Mouse (Mus musculus): Measurements from ENCODE around the gene Uxs1. TPM values are rescaled to one million over a fixed set of nuclear protein-coding genes. Genes with fewer than 3 reads are reported as not detected.

Gene Uxs1
- total RNA-seq, 2 experiments from 2014 or later, result 11.7 to 15.6 TPM

- no peak for DNase-seq
Observed at GRCm38 (mm10) chr1:43722459-43722858, 105.1 kb downstream of the Uxs1 start.

- DNase-seq, result no peak
Observed at GRCm38 (mm10) chr1:43718793-43719192, 108.8 kb downstream of the Uxs1 start.

GRCm38 (mm10) chr1:43717967-43718366 is 109.6 kb downstream of the Uxs1 start:
- no peak for DNase-seq

GRCm38 (mm10) chr1:43714841-43715240 is 112.8 kb downstream of the Uxs1 start:
- no peak for DNase-seq

GRCm38 (mm10) chr1:43698577-43699000 is 129.0 kb downstream of the Uxs1 start:
- peak; percentile 52 for DNase-seq

Other genes with a start within 250 kb of the Uxs1 start
- gene 1500015O10Rik, start 97.2 kb downstream of the Uxs1 start, total RNA-seq (2021), result 1 to 10 TPM; 4.8 to 9.1 TPM
- 10 to 100 TPM; 32.6 to 33.1 TPM for gene Tpp2, start 105.8 kb upstream of the Uxs1 start, total RNA-seq (2021)
- gene Mettl21c, start 192.2 kb upstream of the Uxs1 start, total RNA-seq (2021), result 100 to 1,000 TPM in 1 of 2 experiments, 10 to 100 TPM in 1; 37.6 to 145 TPM
- gene Gm8251, start 234.1 kb upstream of the Uxs1 start, total RNA-seq (2021), result not detected

All from gastrocnemius, postnatal 25 days (tissue).